Mouse (Mus musculus) ovary, postnatal 14 days (tissue): ENCODE measurements at regions not wholly inside any gene's neighbourhood (a gene's known extent, or its start where the extent isn't known, plus 50 kb on each side); places are given as distances from the start of the nearest gene placed in this dataset.

Experiments
- DNase-seq: peaks from one replicate; pipeline ENCODE4 v3.0.0; 2022; ENCODE audit warnings: low spot score

- no peak for DNase-seq
Observed at GRCm38 (mm10) chr16:49578976-49579375, 120.1 kb upstream of the Ift57 start.

GRCm38 (mm10) chr16:49580708-49581107 lies 118.3 kb upstream of the Ift57 start:
- no peak for DNase-seq

GRCm38 (mm10) chr16:49606500-49606899 lies 92.5 kb upstream of the Ift57 start:
- DNase-seq = no peak

GRCm38 (mm10) chr16:49614801-49615200 lies 84.2 kb upstream of the Ift57 start:
- no peak for DNase-seq

GRCm38 (mm10) chr16:49615342-49616020 lies 83.6 kb upstream of the Ift57 start:
- no peak for DNase-seq

GRCm38 (mm10) chr16:49616263-49616872 lies 82.7 kb upstream of the Ift57 start:
- peak; percentile 4 for DNase-seq

- no peak for DNase-seq
Observed at GRCm38 (mm10) chr16:49633502-49633901, 65.5 kb upstream of the Ift57 start.

GRCm38 (mm10) chr16:49635506-49635905 lies 63.5 kb upstream of the Ift57 start:
- no peak for DNase-seq

GRCm38 (mm10) chr16:49636467-49636866 lies 62.6 kb upstream of the Ift57 start:
- DNase-seq = no peak

GRCm38 (mm10) chr16:49642696-49643095 lies 56.3 kb upstream of the Ift57 start:
- DNase-seq = no peak

- DNase-seq = no peak
Observed at GRCm38 (mm10) chr16:49644416-49644815, 54.6 kb upstream of the Ift57 start.

- DNase-seq = no peak
Observed at GRCm38 (mm10) chr16:49646479-49646878, 52.6 kb upstream of the Ift57 start.
